Mouse (Mus musculus): Measurements from ENCODE around the gene Arhgef3. TPM values are rescaled to one million over a fixed set of nuclear protein-coding genes. Genes with fewer than 3 reads are reported as not detected.
"Not testable (repeated sequence)": the region's sequence is repeated elsewhere in the genome, so short reads cannot be mapped to it uniquely, and the experiment has no call there.

Arhgef3 gene
- polyA plus RNA-seq, 1 experiment from 2014 or later, result 6.6 TPM

DNA sequence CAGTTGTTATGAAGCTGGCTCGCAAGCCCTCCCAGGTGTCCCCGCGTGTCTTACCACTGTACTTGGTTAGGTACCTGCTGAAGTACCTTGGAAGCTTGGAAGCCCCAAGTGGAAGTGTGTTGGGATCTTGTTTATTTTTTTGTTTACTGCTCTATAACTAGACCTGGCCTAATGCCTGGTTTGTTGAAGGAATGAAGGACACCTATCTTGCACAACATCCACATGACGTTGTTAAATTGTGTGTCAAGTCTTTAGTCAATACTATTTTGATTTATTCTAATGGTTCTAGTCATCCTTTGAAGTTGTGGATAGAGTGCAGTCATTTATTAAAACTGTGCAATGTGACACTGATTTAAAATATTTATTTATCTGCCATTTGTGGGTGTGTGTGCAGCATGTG is 94.8 kb downstream of the Arhgef3 start:
- no peaks in the 10 kb centered on the region for H3K4me1 ChIP-seq
- ATAC-seq (ENCODE audit: low FRiP score), result no peak
- H3K9me3 ChIP-seq (replicated peaks), result no peaks in the 10 kb centered on the region
- no peak overlapping the region for H3K9ac ChIP-seq
- H3K4me2 ChIP-seq (replicated peaks), result no peak overlapping the region
- no peak overlapping the region for H3K27ac ChIP-seq
- no peak overlapping the region for H3K4me3 ChIP-seq
- H3K27me3 ChIP-seq, result no peaks in the 10 kb centered on the region
- H3K36me3 ChIP-seq, result no peaks in the 10 kb centered on the region
- WGBS, result 95% methylated on average over 4 of the region's 4 CpGs

DNA sequence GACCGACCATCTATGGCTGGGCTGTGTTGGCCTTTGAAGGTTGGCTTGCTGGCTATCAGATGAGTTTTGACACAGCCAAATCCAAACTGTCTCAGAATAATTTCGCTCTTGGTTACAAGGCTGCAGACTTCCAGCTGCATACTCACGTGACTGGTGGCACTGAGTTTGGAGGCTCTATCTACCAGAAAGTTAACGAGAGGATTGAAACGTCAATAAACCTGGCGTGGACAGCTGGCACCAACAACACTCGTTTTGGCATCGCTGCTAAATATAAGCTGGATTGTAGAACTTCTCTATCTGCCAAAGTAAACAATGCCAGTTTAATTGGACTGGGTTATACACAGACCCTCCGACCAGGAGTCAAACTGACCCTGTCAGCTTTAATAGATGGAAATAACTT is 96.1 kb downstream of the Arhgef3 start:
- not testable (repeated sequence) for H3K27ac ChIP-seq; ATAC-seq (ENCODE audit: low FRiP score); H3K4me2 ChIP-seq (replicated peaks); H3K9ac ChIP-seq; H3K4me3 ChIP-seq; H3K9me3 ChIP-seq (replicated peaks); H3K27me3 ChIP-seq; H3K4me1 ChIP-seq; H3K36me3 ChIP-seq
- 88% methylated on average over 9 of the region's 9 CpGs for WGBS

DNA sequence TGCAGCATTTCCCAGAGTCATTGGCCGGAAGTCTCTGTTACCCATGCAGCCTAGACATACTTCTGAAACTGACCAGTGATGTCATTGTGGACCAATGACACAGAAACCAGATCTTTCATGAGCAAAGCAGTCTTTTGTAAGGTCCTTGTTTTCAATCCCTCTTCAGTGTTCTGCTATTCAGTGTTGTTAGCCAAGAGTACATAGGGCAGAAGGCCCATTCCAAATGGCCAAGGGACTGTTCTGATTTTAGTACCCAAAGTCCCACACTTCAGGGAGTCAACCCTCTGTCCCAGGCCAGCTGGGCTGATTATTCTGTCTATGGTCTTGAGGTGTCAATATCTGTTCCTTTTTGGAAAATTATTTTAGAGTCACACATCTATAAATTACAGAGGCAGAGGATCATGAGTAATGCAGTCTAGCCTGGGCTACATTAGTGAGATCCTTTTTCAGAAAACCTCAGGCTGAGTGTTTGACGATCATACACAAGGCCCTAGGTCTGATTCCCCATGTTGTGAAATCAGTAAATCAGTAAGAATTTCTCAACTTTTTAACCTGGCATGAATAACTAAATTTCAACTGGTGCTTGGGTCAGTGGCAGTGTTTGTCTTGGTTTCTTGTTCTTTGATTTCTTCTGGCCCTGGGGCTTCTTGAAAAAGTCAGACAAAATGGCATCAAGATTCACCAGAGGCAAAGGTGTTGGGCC is 97.2 kb downstream of the Arhgef3 start:
- Histone ChIP-seq H3K27ac (no peak overlapping the region), H3K27me3 (no peaks in the 10 kb centered on the region), H3K4me2 (replicated peaks) (no peak overlapping the region), H3K4me1 (no peaks in the 10 kb centered on the region), H3K9me3 (replicated peaks) (no peaks in the 10 kb centered on the region), H3K36me3 (no peaks in the 10 kb centered on the region), H3K4me3 (no peak overlapping the region), H3K9ac (no peak overlapping the region)
- no peak for ATAC-seq (ENCODE audit: low FRiP score)
- 95% methylated on average over 2 of the region's 2 CpGs for WGBS

DNA sequence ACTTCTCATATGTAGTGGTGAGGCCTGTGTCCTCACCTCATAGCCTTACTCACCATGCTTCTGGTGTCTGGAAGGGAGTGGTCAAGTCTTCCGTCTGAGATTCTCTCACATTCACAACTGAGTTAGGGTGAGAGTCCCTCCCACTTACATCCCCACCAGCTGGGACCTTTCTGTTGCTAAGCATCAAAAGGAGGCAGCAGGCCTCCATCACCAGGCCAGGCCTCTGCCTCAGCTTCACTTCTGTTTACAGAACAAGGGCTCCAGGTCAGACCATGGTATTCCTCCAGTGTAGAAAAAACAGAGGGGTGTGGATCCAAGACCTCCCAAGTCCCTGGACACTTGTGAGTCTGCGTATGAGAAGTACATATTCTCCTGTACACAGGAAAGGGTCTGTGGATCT is 99.5 kb downstream of the Arhgef3 start:
- no peaks in the 10 kb centered on the region for H3K27me3 ChIP-seq
- H3K9me3 ChIP-seq (replicated peaks), result no peaks in the 10 kb centered on the region
- H3K4me3 ChIP-seq, result no peak overlapping the region
- 74% methylated on average over 2 of the region's 2 CpGs for WGBS
- no peaks in the 10 kb centered on the region for H3K4me1 ChIP-seq
- H3K27ac ChIP-seq, result no peak overlapping the region
- ATAC-seq (ENCODE audit: low FRiP score), result no peak
- H3K9ac ChIP-seq, result no peak overlapping the region
- no peaks in the 10 kb centered on the region for H3K36me3 ChIP-seq
- no peak overlapping the region for H3K4me2 ChIP-seq (replicated peaks)

DNA sequence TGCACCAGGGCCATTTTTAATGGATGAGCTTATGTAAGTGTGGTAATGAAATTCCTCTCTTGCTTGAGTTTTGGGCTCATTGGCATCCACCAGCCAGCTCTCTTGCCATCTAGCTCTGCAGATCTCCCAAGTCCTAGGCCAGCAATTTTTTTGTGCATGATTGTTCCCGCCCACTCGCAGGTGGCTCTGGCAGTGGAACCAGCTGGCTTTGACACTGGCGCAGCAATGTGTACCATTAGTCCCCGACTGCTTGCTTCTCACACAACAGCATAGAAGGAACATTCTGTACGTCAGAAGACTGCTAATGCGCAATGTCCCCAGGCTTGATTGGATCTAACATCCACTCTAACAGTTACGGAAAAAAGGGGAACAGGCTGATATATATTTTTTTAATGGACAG is 105.0 kb downstream of the Arhgef3 start:
- no peak for ATAC-seq (ENCODE audit: low FRiP score)
- WGBS, result 92% methylated on average over 7 of the region's 7 CpGs

DNA sequence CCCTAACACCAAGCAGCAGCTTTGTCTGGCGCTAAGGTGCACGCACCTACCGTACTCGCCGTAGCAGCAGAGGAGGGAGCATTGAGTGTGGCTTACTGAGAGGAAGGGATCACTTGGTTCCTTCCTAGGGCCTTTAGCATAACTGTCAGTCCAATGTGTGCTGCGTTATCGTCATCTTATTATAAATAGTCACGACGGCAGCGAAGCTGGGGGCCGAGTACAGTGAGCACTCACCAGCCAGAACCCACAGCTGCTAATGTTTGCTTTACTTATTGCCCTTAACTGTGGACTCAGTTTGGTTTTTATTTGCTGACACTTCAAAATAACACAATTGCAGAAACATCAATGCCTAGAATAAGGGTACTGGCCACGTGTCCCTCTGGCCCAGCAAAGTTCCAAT is 105.6 kb downstream of the Arhgef3 start:
- 88% methylated on average over 12 of the region's 12 CpGs for WGBS
- H3K27ac ChIP-seq, result no peak overlapping the region
- H3K9ac ChIP-seq, result no peak overlapping the region
- H3K9me3 ChIP-seq (replicated peaks), result no peaks in the 10 kb centered on the region
- no peak overlapping the region for H3K4me3 ChIP-seq
- H3K27me3 ChIP-seq, result no peaks in the 10 kb centered on the region
- H3K4me2 ChIP-seq (replicated peaks), result no peak overlapping the region
- H3K36me3 ChIP-seq, result no peaks in the 10 kb centered on the region
- no peak for ATAC-seq (ENCODE audit: low FRiP score)
- no peaks in the 10 kb centered on the region for H3K4me1 ChIP-seq

More for the DNA sequence above, 105.0 kb downstream of the Arhgef3 start:
- Histone ChIP-seq H3K9ac (no peak overlapping the region), H3K4me3 (no peak overlapping the region), H3K27ac (no peak overlapping the region), H3K4me1 (no peaks in the 10 kb centered on the region), H3K4me2 (replicated peaks) (no peak overlapping the region), H3K36me3 (no peaks in the 10 kb centered on the region), H3K27me3 (no peaks in the 10 kb centered on the region), H3K9me3 (replicated peaks) (no peaks in the 10 kb centered on the region)

DNA sequence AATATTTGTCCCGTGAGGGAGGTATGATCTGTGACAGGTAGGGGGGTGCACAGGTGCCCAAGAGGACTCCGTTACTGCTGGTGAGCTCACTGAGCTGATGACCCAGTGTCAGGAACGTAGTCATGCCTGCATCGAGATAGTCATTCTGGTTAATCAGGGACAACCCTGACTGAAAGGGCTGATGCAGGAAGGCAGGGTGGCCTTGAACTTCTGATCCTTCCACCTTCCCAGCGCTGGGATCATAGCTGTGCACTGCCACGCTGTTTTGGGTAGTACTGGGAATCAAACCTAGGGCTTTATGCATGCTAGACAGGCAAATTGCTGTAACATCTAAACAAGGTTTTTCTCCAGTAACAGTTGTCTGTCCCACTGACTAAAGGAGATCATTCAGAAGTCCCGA is 109.9 kb downstream of the Arhgef3 start:
- Histone ChIP-seq H3K36me3 (no peaks in the 10 kb centered on the region), H3K4me3 (no peak overlapping the region)
- ATAC-seq (ENCODE audit: low FRiP score), result no peak

DNA sequence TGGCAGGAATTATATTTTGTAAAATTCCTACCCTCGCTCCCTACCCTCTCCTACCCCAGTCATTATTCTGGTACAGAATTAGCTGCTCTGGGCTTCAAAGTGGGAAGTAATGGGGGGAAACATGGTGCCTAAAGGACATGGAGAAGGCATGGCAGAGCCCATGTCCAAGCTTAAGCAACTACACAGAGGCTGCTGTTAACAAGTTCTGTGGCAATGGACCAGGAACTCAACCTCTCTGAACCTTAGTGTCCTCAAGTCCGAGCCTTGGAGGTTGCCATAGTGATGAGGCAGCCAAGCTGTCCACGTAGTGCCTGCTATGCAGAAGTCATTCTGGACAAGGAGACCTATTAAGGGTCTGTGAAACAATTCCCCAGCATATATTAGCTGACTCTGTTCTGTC is 111.6 kb downstream of the Arhgef3 start:
- H3K4me1 ChIP-seq, result peaks cover 15% of the 10 kb centered on the region
- H3K36me3 ChIP-seq, result no peaks in the 10 kb centered on the region
- H3K27me3 ChIP-seq, result no peaks in the 10 kb centered on the region
- no peak overlapping the region for H3K27ac ChIP-seq
- no peak overlapping the region for H3K4me2 ChIP-seq (replicated peaks)
- WGBS, result 53% methylated on average over 3 of the region's 3 CpGs
- H3K4me3 ChIP-seq, result no peak overlapping the region
- H3K9ac ChIP-seq, result no peak overlapping the region
- no peaks in the 10 kb centered on the region for H3K9me3 ChIP-seq (replicated peaks)
- ATAC-seq (ENCODE audit: low FRiP score), result no peak

More for the DNA sequence above, 109.9 kb downstream of the Arhgef3 start:
- no peak overlapping the region for H3K4me2 ChIP-seq (replicated peaks)
- H3K27ac ChIP-seq, result no peak overlapping the region
- peaks cover 3% of the 10 kb centered on the region; the same call in 1 of the 2 replicates for H3K4me1 ChIP-seq
- no peak overlapping the region for H3K9ac ChIP-seq
- no peaks in the 10 kb centered on the region for H3K9me3 ChIP-seq (replicated peaks)
- 88% methylated on average over 7 of the region's 7 CpGs for WGBS
- H3K27me3 ChIP-seq, result no peaks in the 10 kb centered on the region

DNA sequence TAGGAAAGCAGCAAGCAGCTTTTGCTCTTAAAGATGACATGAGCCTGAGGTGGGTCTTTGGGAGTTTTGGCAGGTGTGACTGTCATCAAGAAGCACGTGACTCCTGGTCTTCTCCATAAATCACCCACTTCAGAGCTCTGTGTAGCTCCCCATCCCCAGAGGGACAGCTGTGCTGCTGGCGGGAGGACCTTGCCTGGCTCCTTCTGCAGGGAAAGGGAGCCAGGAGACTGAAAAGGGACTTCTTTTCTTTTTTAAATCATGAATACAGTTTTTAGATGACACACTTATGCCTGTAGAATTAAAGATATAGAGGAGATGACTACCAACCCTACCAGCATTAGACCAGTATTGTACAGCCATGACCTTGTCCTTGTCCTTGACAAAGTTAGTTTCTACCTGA is 113.6 kb downstream of the Arhgef3 start:
- H3K36me3 ChIP-seq, result no peaks in the 10 kb centered on the region
- WGBS, result 70% methylated on average over 2 of the region's 2 CpGs
- ATAC-seq (ENCODE audit: low FRiP score), result no peak
- no peak overlapping the region for H3K27ac ChIP-seq
- H3K9ac ChIP-seq, result no peak overlapping the region
- no peaks in the 10 kb centered on the region for H3K27me3 ChIP-seq
- peaks cover 17% of the 10 kb centered on the region for H3K4me1 ChIP-seq
- no peak overlapping the region for H3K4me2 ChIP-seq (replicated peaks)
- no peak overlapping the region for H3K4me3 ChIP-seq
- no peaks in the 10 kb centered on the region for H3K9me3 ChIP-seq (replicated peaks)

DNA sequence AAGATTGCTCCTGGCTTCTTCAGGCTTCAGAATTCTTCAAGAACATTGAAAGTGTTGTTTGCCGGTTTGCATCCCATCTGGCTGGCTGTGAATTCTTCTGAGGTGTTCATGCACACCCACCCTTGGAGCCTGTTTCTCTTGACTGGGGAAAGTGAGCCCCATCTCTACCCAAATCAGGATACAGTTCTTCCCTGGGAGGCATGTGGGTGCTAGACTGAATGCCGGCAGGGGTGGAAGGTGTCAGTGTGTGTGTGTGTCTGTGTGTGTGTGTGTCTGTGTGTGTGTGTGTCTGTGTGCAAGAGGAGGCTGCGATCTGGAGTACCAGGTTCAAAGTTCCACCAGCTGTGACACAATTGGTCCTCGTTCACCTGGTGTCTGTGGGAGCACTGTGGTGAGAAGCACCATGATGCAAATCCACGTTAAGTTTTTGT is 114.3 kb downstream of the Arhgef3 start:
- WGBS, result 84% methylated on average over 5 of the region's 5 CpGs
- Histone ChIP-seq H3K27ac (no peak overlapping the region), H3K27me3 (no peaks in the 10 kb centered on the region), H3K9me3 (replicated peaks) (no peaks in the 10 kb centered on the region), H3K9ac (no peak overlapping the region), H3K4me3 (no peak overlapping the region), H3K36me3 (no peaks in the 10 kb centered on the region), H3K4me2 (replicated peaks) (no peak overlapping the region), H3K4me1 (peaks cover 17% of the 10 kb centered on the region)
- no peak for ATAC-seq (ENCODE audit: low FRiP score)

DNA sequence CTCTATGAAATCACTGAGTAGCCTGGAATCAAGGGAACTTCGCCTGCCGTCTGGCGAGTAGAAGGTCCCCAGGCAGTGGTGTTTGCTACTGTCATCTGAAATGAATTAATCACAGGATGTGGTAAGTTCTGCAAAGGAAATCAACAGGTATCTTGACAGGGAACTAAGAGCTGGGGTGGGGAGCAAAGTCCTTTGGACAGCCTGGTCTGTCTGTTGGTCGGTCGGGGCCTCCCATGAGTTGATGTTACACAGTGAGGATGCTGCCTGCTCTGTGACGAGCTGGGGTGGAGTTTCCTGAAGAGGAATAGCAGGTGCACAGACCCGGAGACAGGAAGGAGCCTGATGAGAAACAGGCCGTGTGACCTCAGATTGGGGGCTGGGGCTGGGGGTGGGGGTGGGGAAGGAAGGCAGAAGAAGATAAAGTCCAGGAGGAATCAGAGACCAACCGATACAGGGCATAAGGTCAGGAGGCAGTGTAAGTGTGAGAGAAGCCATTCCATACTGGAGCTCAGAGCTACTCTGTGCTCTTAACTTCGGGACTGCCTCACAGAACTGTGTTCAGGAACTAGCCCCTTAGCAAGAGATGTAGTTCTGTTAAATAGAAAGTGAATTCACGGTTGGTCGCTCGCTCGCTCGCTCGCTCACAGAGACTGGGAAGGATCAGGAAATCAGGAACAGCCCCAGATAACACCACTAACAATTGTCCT is 114.9 kb downstream of the Arhgef3 start:
- Histone ChIP-seq H3K4me3 (no peak overlapping the region), H3K9ac (no peak overlapping the region), H3K4me2 (replicated peaks) (no peak overlapping the region), H3K27me3 (no peaks in the 10 kb centered on the region), H3K9me3 (replicated peaks) (no peaks in the 10 kb centered on the region), H3K4me1 (peaks cover 17% of the 10 kb centered on the region), H3K27ac (no peak overlapping the region), H3K36me3 (no peaks in the 10 kb centered on the region)
- WGBS, result 54% methylated on average over 16 of the region's 16 CpGs
- ATAC-seq (ENCODE audit: low FRiP score), result no peak

DNA sequence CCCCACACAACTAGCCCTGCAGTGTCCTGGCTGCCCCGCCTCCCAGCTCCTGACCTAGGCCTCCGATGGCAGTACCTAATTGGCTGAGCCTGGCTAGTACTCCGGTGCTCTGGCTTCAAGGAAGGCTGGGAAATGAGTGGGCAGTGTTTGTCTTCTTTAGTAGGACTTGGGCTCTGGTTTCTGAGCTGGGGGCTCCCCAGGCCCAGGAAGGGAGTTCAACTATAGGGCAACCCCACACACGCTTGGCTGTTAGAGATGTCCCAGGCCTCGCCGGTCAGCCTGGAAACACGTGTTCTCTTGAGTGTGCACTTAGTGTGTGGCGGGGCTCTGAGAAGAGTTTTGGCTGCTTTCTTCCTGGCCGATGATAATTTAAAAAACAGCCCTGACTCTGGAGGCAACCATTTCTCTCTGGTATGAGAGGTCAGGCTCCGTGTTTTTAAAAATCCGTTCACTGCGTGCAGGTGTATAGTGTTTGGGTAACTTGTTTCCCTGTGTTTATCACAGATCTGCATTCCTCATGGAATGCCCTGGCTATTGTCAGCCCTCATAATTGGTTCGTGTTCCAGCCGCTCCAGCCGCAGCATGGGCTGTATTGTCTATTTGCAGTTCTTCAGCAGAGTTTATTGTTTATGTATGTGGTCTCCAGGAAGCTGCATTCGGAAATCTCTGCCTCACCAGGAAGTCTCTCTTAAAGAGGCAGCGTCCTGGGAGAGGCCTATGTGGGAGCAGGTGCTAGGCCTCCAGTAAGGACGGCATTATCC is 115.7 kb downstream of the Arhgef3 start:
- Histone ChIP-seq H3K4me2 (replicated peaks) (no peak overlapping the region), H3K36me3 (no peaks in the 10 kb centered on the region), H3K9me3 (replicated peaks) (no peaks in the 10 kb centered on the region), H3K4me1 (peaks cover 17% of the 10 kb centered on the region), H3K4me3 (no peak overlapping the region), H3K27me3 (no peaks in the 10 kb centered on the region), H3K9ac (no peak overlapping the region), H3K27ac (no peak overlapping the region)
- no peak for ATAC-seq (ENCODE audit: low FRiP score)
- WGBS, result 31% methylated on average over 18 of the region's 18 CpGs

Measured in hindbrain, embryonic 12.5 days (tissue).